Mouse (Mus musculus) hindbrain, embryonic 15.5 days (tissue): Measurements from ENCODE around the gene Ankrd6. TPM values are rescaled to one million over a fixed set of nuclear protein-coding genes. Genes with fewer than 3 reads are reported as not detected.
A peak's percentile ranks its signal among the peaks of the same experiment; 100 is the strongest.

ENCODE experiments used
- ATAC-seq: fragments of 200-750 bp; cut with Nextera tagmentation; 2 replicates; pipeline ENCODE4 v1.8.0; 2017; ENCODE audit warnings: low read depth, moderate number of reproducible peaks, moderate TSS enrichment; ENCODE audit not compliant: low FRiP score
- H3K27ac ChIP-seq: fragments of 300-500 bp; sonication (generic); replicated peaks from 2 replicates; pipeline ENCODE4 v1.5.1; 2015; ENCODE audit warnings: mild to moderate bottlenecking, inconsistent platforms
- H3K27me3 ChIP-seq: fragments of 300-500 bp; sonication (generic); 2 replicates; pipeline ENCODE4 v1.6.1; 2015; ENCODE audit warnings: control low read depth, inconsistent platforms
- H3K36me3 ChIP-seq: fragments of 300-500 bp; sonication (generic); 2 replicates; pipeline ENCODE4 v1.6.1; 2015; ENCODE audit warnings: control low read depth, inconsistent platforms
- H3K4me1 ChIP-seq: fragments of 300-500 bp; sonication (generic); replicated peaks from 2 replicates; pipeline ENCODE4 v1.6.1; 2015; ENCODE audit warnings: control low read depth, inconsistent platforms
- H3K4me2 ChIP-seq: fragments of 300-500 bp; sonication (generic); 2 replicates; pipeline ENCODE4 v1.6.1; 2015; ENCODE audit warnings: moderate library complexity, mild to moderate bottlenecking, inconsistent platforms
- H3K4me3 ChIP-seq: fragments of 300-500 bp; sonication (generic); 2 replicates; pipeline ENCODE4 v1.5.1; 2015; ENCODE audit warnings: mild to moderate bottlenecking, inconsistent platforms
- H3K9ac ChIP-seq: fragments of 300-500 bp; sonication (generic); 2 replicates; pipeline ENCODE4 v1.6.1; 2015; ENCODE audit warnings: inconsistent platforms
- H3K9me3 ChIP-seq: fragments of 300-500 bp; sonication (generic); 2 replicates; pipeline ENCODE4 v1.6.1; 2016; ENCODE audit warnings: control low read depth, inconsistent platforms
- WGBS: fragments of 180-500 bp; shearing (Covaris S2); methylation state at CpG from one replicate; pipeline ENCODE4 v1.1.7; 2015; 5-methylcytosine and 5-hydroxymethylcytosine counted together
- polyA plus RNA-seq: library from polyadenylated mRNA; unstranded; fragments of >200 nt; fragmentation: Nextera tagmentation; extraction: Ambion mirVana; gene quantifications from 2 replicates; pipeline ENCODE4 v1.2.1, GENCODE M21; 2015

Gene Ankrd6
- polyA plus RNA-seq, 1 experiment from 2014 or later = 23.4 TPM

DNA sequence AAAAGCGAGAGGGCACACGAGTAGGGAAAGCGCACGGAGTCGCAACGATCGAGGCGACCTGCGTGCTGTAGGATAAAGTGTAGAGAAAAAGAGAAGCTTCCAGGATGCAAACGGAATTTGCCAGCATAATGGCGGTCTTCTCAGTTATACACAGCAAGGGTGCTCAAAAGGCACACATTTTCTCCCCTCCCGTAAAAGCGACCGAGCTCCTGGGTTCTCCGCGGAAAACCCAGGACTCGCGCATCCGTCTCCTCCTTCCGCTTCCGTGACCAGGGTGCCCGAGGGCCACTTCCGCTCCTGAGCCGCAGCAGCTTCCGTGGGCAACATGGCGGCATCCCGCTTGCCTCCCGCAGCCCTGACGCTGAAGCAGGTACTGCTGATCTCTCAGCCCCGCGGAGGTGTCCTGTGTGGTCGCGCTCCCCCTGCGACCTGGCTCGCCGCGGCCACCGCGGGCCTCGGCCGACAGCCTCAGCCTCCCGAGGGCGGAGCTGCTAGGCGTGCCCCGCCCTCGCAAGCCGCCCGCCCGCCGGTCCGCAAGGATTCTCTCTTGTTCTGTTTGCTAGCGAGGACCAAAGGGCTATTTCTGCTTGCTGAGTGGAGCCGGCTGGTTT is 150.6 kb downstream of the Ankrd6 start, which contains the start of gene Lyrm2:
Gene Lyrm2 (plus strand): TSS at position 288 of the 611 bp plus-strand sequence.
- peak within 1 kb of the TSS; percentile 80 for H3K4me3 ChIP-seq
- H3K9ac ChIP-seq = peak within 1 kb of the TSS; percentile 94
- ATAC-seq = peak; percentile 95
- no peaks in the 10 kb centered on the region for H3K9me3 ChIP-seq
- H3K27ac ChIP-seq = peak within 1 kb of the TSS; percentile 99
- 0% methylated on average over 53 of the region's 53 CpGs for WGBS
- no peaks in the 10 kb centered on the region for H3K27me3 ChIP-seq
- peaks cover 11% of the 10 kb centered on the region for H3K4me1 ChIP-seq
- H3K36me3 ChIP-seq = 0 out of 2 replicates have a peak, but pooled peaks cover 3% of the 10 kb centered on the region
- peak within 1 kb of the TSS; percentile 75 for H3K4me2 ChIP-seq

DNA sequence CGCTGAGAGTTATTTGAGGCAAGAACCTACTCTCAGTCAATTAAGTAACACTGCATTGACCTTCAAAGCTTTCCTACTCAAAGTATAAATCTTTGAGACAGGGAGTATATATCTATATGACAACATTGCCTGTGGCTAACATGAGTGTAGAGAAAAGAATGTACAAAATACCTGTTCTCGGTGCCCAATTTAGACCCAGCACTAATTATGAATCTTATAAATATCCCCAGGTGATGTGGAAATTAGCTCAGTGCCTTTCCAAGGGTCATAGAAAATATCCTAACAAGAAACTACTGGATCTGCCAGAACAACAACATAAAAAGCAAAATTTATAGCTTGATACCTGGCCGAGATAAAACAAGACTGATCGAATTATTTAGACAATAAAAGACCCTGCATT is 151.7 kb downstream of the Ankrd6 start:
- no peak overlapping the region for H3K27ac ChIP-seq
- no peaks in the 10 kb centered on the region for H3K9me3 ChIP-seq
- WGBS = 94% methylated on average over 4 of the region's 4 CpGs
- H3K4me1 ChIP-seq = peaks cover 11% of the 10 kb centered on the region
- no peak overlapping the region for H3K4me2 ChIP-seq
- H3K9ac ChIP-seq = no peak overlapping the region
- no peak for ATAC-seq
- H3K36me3 ChIP-seq = 0 out of 2 replicates have a peak, but pooled peaks cover 3% of the 10 kb centered on the region
- H3K27me3 ChIP-seq = no peaks in the 10 kb centered on the region
- no peak overlapping the region for H3K4me3 ChIP-seq

DNA sequence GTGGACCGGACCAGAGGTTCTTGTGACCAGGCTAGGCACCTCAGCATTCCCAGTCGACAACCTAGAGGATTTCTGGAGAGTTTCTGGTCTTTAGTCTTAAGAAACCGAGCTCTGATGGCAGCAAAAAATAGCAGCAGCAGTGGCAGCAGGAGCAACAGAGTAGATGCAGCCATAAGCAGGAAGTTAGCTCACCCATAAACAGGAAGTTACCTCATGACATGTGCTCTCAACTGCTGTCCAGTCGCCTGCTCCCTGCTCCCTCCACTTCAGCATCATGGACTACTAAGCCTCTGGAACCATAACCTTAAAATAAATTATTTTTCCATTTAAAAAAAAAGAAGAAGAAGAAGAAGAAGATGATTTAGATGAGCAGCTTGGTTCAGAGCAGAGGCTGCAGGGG is 161.6 kb downstream of the Ankrd6 start:
- no peaks in the 10 kb centered on the region for H3K4me1 ChIP-seq
- ATAC-seq = no peak
- no peaks in the 10 kb centered on the region for H3K36me3 ChIP-seq
- 86% methylated on average over 4 of the region's 4 CpGs for WGBS
- no peak overlapping the region for H3K4me3 ChIP-seq
- no peaks in the 10 kb centered on the region for H3K9me3 ChIP-seq
- no peak overlapping the region for H3K27ac ChIP-seq
- H3K27me3 ChIP-seq = no peaks in the 10 kb centered on the region
- H3K4me2 ChIP-seq = no peak overlapping the region
- no peak overlapping the region for H3K9ac ChIP-seq

- Histone ChIP-seq H3K27me3 (no peaks in the 10 kb centered on the region), H3K4me3 (no peak overlapping the region), H3K4me1 (no peaks in the 10 kb centered on the region), H3K27ac (no peak overlapping the region), H3K4me2 (no peak overlapping the region), H3K9ac (no peak overlapping the region), H3K36me3 (no peaks in the 10 kb centered on the region), H3K9me3 (no peaks in the 10 kb centered on the region)
- WGBS = 92% methylated on average over 1 of the region's 1 CpGs
- ATAC-seq = no peak
These were observed 163.5 kb downstream of the Ankrd6 start for GRCm38 (mm10) chr4:32787110-32787509.

- H3K27me3 ChIP-seq = no peaks in the 10 kb centered on the region
- H3K9me3 ChIP-seq = no peaks in the 10 kb centered on the region
- H3K27ac ChIP-seq = no peak overlapping the region
- no peak overlapping the region for H3K4me3 ChIP-seq
- ATAC-seq = no peak
- 94% methylated on average over 4 of the region's 4 CpGs for WGBS
- H3K4me1 ChIP-seq = no peaks in the 10 kb centered on the region
- no peak overlapping the region for H3K9ac ChIP-seq
- peaks cover 13% of the 10 kb centered on the region for H3K36me3 ChIP-seq
- H3K4me2 ChIP-seq = no peak overlapping the region
These were observed 170.6 kb downstream of the Ankrd6 start for GRCm38 (mm10) chr4:32779996-32780395.

DNA sequence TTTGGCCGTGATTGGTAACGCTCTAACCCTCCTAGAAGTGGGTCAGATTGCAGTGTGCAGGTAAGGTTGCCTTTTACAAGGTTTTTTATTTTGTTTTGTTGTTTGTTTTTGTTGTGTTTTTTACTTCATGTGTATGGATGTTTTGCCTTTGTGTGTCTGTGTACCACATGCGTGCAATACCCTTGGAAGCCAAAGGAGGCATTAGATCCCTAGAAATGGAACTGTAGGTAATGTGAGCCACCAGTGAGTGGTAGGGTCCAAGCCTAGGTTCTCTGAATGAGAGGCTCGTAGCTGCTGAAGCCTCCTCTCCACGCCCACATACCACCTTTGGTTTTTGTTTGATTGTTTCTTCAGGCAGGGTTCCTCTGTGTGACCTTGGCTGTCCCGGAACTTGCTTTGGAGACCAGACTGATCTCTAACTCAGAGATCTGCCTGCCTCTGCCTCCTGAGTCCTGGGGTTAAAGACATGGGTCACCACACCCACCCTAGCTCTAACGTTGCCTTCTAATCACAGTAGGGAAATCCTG is 180.3 kb downstream of the Ankrd6 start:
- 97% methylated on average over 7 of the region's 7 CpGs for WGBS
- no peak overlapping the region for H3K9ac ChIP-seq
- H3K27ac ChIP-seq = no peak overlapping the region
- no peaks in the 10 kb centered on the region for H3K27me3 ChIP-seq
- H3K4me1 ChIP-seq = no peaks in the 10 kb centered on the region
- no peak overlapping the region for H3K4me2 ChIP-seq
- no peak overlapping the region for H3K4me3 ChIP-seq
- ATAC-seq = no peak
- no peaks in the 10 kb centered on the region for H3K9me3 ChIP-seq
- peaks cover 70% of the 10 kb centered on the region for H3K36me3 ChIP-seq

GRCm38 (mm10) chr4:32768046-32768445 is 182.6 kb downstream of the Ankrd6 start:
- Histone ChIP-seq H3K4me3 (no peak overlapping the region), H3K4me1 (no peaks in the 10 kb centered on the region), H3K4me2 (no peak overlapping the region), H3K9me3 (no peaks in the 10 kb centered on the region), H3K36me3 (peaks cover 67% of the 10 kb centered on the region), H3K9ac (no peak overlapping the region), H3K27ac (no peak overlapping the region), H3K27me3 (no peaks in the 10 kb centered on the region)
- WGBS = 94% methylated on average over 10 of the region's 10 CpGs
- no peak for ATAC-seq

- ATAC-seq = no peak
- H3K4me1 ChIP-seq = no peaks in the 10 kb centered on the region
- WGBS = 79% methylated on average over 7 of the region's 7 CpGs
- H3K4me3 ChIP-seq = no peak overlapping the region
- H3K36me3 ChIP-seq = peaks cover 67% of the 10 kb centered on the region
- no peaks in the 10 kb centered on the region for H3K27me3 ChIP-seq
- no peak overlapping the region for H3K9ac ChIP-seq
- no peak overlapping the region for H3K27ac ChIP-seq
- no peaks in the 10 kb centered on the region for H3K9me3 ChIP-seq
- no peak overlapping the region for H3K4me2 ChIP-seq
These were observed 183.2 kb downstream of the Ankrd6 start for GRCm38 (mm10) chr4:32767471-32767870.

GRCm38 (mm10) chr4:32757430-32757829 is 193.2 kb downstream of the Ankrd6 start:
- H3K4me1 ChIP-seq = no peaks in the 10 kb centered on the region
- H3K4me2 ChIP-seq = no peak overlapping the region
- no peaks in the 10 kb centered on the region for H3K27me3 ChIP-seq
- no peak overlapping the region for H3K27ac ChIP-seq
- peaks cover 75% of the 10 kb centered on the region for H3K36me3 ChIP-seq
- H3K9me3 ChIP-seq = no peaks in the 10 kb centered on the region
- no peak overlapping the region for H3K9ac ChIP-seq
- no peak for ATAC-seq
- no peak overlapping the region for H3K4me3 ChIP-seq
- 89% methylated on average over 2 of the region's 2 CpGs for WGBS

Other genes with a start within 250 kb of the Ankrd6 start
- gene Lyrm2, start 150.6 kb downstream of the Ankrd6 start, polyA plus RNA-seq = 108 and 122 TPM in 2 replicates
- gene Rragd, start 32.2 kb upstream of the Ankrd6 start, polyA plus RNA-seq = 32.5 and 37.1 TPM in 2 replicates
- gene Ube2j1, start 80.6 kb upstream of the Ankrd6 start, polyA plus RNA-seq = 67.8 and 71.3 TPM in 2 replicates
- gene Gabrr2, start 112.2 kb upstream of the Ankrd6 start, polyA plus RNA-seq = 0.28 and 0.34 TPM in 2 replicates
- gene Gabrr1, start 181.7 kb upstream of the Ankrd6 start, polyA plus RNA-seq = 0.23 and 0.25 TPM in 2 replicates
- 2.4 and 2.5 TPM in 2 replicates for gene Pm20d2, start 238.9 kb upstream of the Ankrd6 start, polyA plus RNA-seq